Mouse (Mus musculus) heart, postnatal 10 days (tissue): ENCODE results near the gene Galnt5. TPM values are rescaled to one million over a fixed set of nuclear protein-coding genes. Genes with fewer than 3 reads are reported as not detected.

Experiments
- total RNA-seq, 2 experiments: library from RNA; stranded (reverse); gene quantifications; 2 replicates each; pipeline ENCODE4 v1.2.3; 2021

Gene Galnt5
- total RNA-seq, 2 experiments from 2014 or later, result 0.45 to 0.60 TPM

Other genes with a start within 250 kb of the Galnt5 start
- gene Ermn, start 55.0 kb downstream of the Galnt5 start, total RNA-seq, result not detected
- 1 to 10 TPM; 1.6 to 1.9 TPM for gene Cytip, start 197.6 kb downstream of the Galnt5 start, total RNA-seq